Mouse (Mus musculus): ENCODE measurements around the gene Fam19a3. TPM values are rescaled to one million over a fixed set of nuclear protein-coding genes. Genes with fewer than 3 reads are reported as not detected.

Gene Fam19a3
- total and polyA plus RNA-seq, 3 experiments = 0.04 to 0.16 TPM; not detected in 1

- no peak for DNase-seq (ENCODE audit: extremely low read depth)
- H3K36me3 ChIP-seq (replicated peaks in 1 of 2; ENCODE audit: control insufficient read depth in 1 of 2, insufficient read depth in 1 of 2, low read length in 1 of 2) = peaks cover 20 to 47% of the 10 kb centered on the region in 2 experiments
- H3K27me3 ChIP-seq (replicated peaks) = no peaks in the 10 kb centered on the region
- H3K4me2 ChIP-seq (ENCODE audit: insufficient read depth, low read depth, poor library complexity, severe bottlenecking) = no peak overlapping the region
- H3K9me3 ChIP-seq (replicated peaks; ENCODE audit: low read length) = no peaks in the 10 kb centered on the region
- H3K27ac ChIP-seq (ENCODE audit: insufficient read depth, low read depth) = no peak overlapping the region
- H3K4me3 ChIP-seq (replicated peaks in 1 of 3; ENCODE audit: low read depth in 2 of 3, low read length in 2 of 3, poor library complexity in 1 of 3) = no peak overlapping the region
- H3K79me2 ChIP-seq (replicated peaks; ENCODE audit: control insufficient read depth, extremely low read depth, insufficient read depth, poor library complexity, severe bottlenecking) = no peaks in the 10 kb centered on the region
- dilution Hi-C loops (cut with MboI; ENCODE audit: extremely low pct_ligation_motif_present, extremely low pct_unique_long_range_greater_than_20kb, low sequenced_read_pairs) = no loop called here
- H3K9ac ChIP-seq (ENCODE audit: insufficient read depth, low read depth) = no peak overlapping the region
- H3K4me1 ChIP-seq (ENCODE audit: control insufficient read depth in 1 of 2, insufficient read depth in 2 of 2) = peaks cover 12 to 75% of the 10 kb centered on the region in 2 experiments
- in situ Hi-C loops (cut with MboI; ENCODE audit: low pct_ligation_motif_present, low pct_unique_long_range_greater_than_20kb, low sequenced_read_pairs) = loop anchor here (5.0 kb wide), 1 partner anchor 71 kb away; the partner anchor contains the start of genes Capza1 and St7l
- TF ChIP-seq MAZ (IDR thresholded peaks at IDR 0.05; ENCODE audit: low read depth, low read length) (no peak), CHD2 (IDR thresholded peaks at IDR 0.05; ENCODE audit: low read length) (no peak), RCOR1 (conservative IDR thresholded peaks at IDR 0.05; ENCODE audit: low read depth, low read length) (no peak), PAX5 (IDR thresholded peaks at IDR 0.05; ENCODE audit: low read length) (no peak), MXI1 (IDR thresholded peaks at IDR 0.05; ENCODE audit: low read depth, low read length) (no peak), TCF12 (IDR thresholded peaks at IDR 0.05; ENCODE audit: low read depth, low read length) (no peak), POLR2A (IDR thresholded peaks at IDR 0.05; ENCODE audit: low read depth, low read length) (no peak), ETS1 (conservative IDR thresholded peaks at IDR 0.05; ENCODE audit: low read depth, low read length) (no peak), SIN3A (IDR thresholded peaks at IDR 0.05; ENCODE audit: low read length) (no peak)
These were observed 10.0 kb upstream of the Fam19a3 start for GRCm38 (mm10) chr3:104791671-104792070.

- no peaks in the 10 kb centered on the region for H3K79me2 ChIP-seq (replicated peaks; ENCODE audit: control insufficient read depth, extremely low read depth, insufficient read depth, poor library complexity, severe bottlenecking)
- H3K9me3 ChIP-seq (replicated peaks; ENCODE audit: low read length) = no peaks in the 10 kb centered on the region
- no peak for DNase-seq (ENCODE audit: extremely low read depth)
- TF ChIP-seq NELFE (IDR thresholded peaks at IDR 0.05; ENCODE audit: low read depth, low read length) (no peak), E2F4 (IDR thresholded peaks at IDR 0.05; ENCODE audit: insufficient replicate concordance, low read depth, low read length) (no peak), NRF1 (IDR thresholded peaks at IDR 0.05; ENCODE audit: low read depth, low read length) (no peak), EP300 (IDR thresholded peaks at IDR 0.05; ENCODE audit: low read length) (no peak), MYC (IDR thresholded peaks at IDR 0.05; ENCODE audit: low read depth, low read length) (no peak), MXI1 (IDR thresholded peaks at IDR 0.05; ENCODE audit: low read depth, low read length) (no peak), MAZ (IDR thresholded peaks at IDR 0.05; ENCODE audit: low read depth, low read length) (no peak), USF1 (IDR thresholded peaks at IDR 0.05; ENCODE audit: low read depth, low read length) (no peak), GABPA (IDR thresholded peaks at IDR 0.05; ENCODE audit: insufficient replicate concordance, low read depth, low read length) (no peak), HCFC1 (IDR thresholded peaks at IDR 0.05; ENCODE audit: low read depth, low read length) (no peak), TBP (conservative IDR thresholded peaks at IDR 0.05; ENCODE audit: low read depth, low read length) (no peak), CHD2 (IDR thresholded peaks at IDR 0.05; ENCODE audit: low read length) (no peak)
- peaks cover 9 to 68% of the 10 kb centered on the region in 2 experiments for H3K4me1 ChIP-seq (ENCODE audit: control insufficient read depth in 1 of 2, insufficient read depth in 2 of 2)
- dilution Hi-C loops (cut with MboI; ENCODE audit: extremely low pct_ligation_motif_present, extremely low pct_unique_long_range_greater_than_20kb, low sequenced_read_pairs) = no loop called here
- H3K9ac ChIP-seq (ENCODE audit: insufficient read depth, low read depth) = no peak overlapping the region
- H3K27ac ChIP-seq (ENCODE audit: insufficient read depth, low read depth) = no peak overlapping the region
- peaks cover 17 to 40% of the 10 kb centered on the region in 2 experiments for H3K36me3 ChIP-seq (replicated peaks in 1 of 2; ENCODE audit: control insufficient read depth in 1 of 2, insufficient read depth in 1 of 2, low read length in 1 of 2)
- no peak overlapping the region for H3K4me2 ChIP-seq (ENCODE audit: insufficient read depth, low read depth, poor library complexity, severe bottlenecking)
- H3K27me3 ChIP-seq (replicated peaks) = no peaks in the 10 kb centered on the region
- no peak overlapping the region for H3K4me3 ChIP-seq (replicated peaks in 1 of 3; ENCODE audit: low read depth in 2 of 3, low read length in 2 of 3, poor library complexity in 1 of 3)
- in situ Hi-C loops (cut with MboI; ENCODE audit: low pct_ligation_motif_present, low pct_unique_long_range_greater_than_20kb, low sequenced_read_pairs) = loop anchor here (5.0 kb wide), 1 partner anchor 71 kb away; the partner anchor contains the start of genes Capza1 and St7l
These were observed 9.4 kb upstream of the Fam19a3 start for GRCm38 (mm10) chr3:104791017-104791416.
